Mouse (Mus musculus) heart, embryonic 15.5 days (tissue): ENCODE results near the gene Tmem18. TPM values are rescaled to one million over a fixed set of nuclear protein-coding genes. Genes with fewer than 3 reads are reported as not detected.

ENCODE experiments used
- ATAC-seq: fragments of 200-750 bp; cut with Nextera tagmentation; replicated peaks from 2 replicates; pipeline ENCODE4 v1.8.0; 2017; ENCODE audit warnings: low read depth, moderate TSS enrichment; ENCODE audit not compliant: insufficient number of reproducible peaks, insufficient read depth, low FRiP score
- H3K27ac ChIP-seq: fragments of 300-500 bp; sonication (generic); 2 replicates; pipeline ENCODE4 v1.5.1; 2015; ENCODE audit warnings: mild to moderate bottlenecking, inconsistent platforms
- H3K27me3 ChIP-seq: fragments of 300-500 bp; sonication (generic); 2 replicates; pipeline ENCODE4 v1.6.1; 2015; ENCODE audit warnings: inconsistent platforms
- H3K36me3 ChIP-seq: fragments of 300-500 bp; sonication (generic); 2 replicates; pipeline ENCODE4 v1.6.1; 2015; ENCODE audit warnings: mild to moderate bottlenecking, inconsistent platforms
- H3K4me1 ChIP-seq: fragments of 300-500 bp; sonication (generic); replicated peaks from 2 replicates; pipeline ENCODE4 v1.6.1; 2015; ENCODE audit warnings: inconsistent platforms
- H3K4me2 ChIP-seq: fragments of 300-500 bp; sonication (generic); 2 replicates; pipeline ENCODE4 v1.6.1; 2015; ENCODE audit warnings: inconsistent platforms, mild to moderate bottlenecking, moderate library complexity
- H3K4me3 ChIP-seq: fragments of 300-500 bp; sonication (generic); 2 replicates; pipeline ENCODE4 v1.5.1; 2015; ENCODE audit warnings: mild to moderate bottlenecking, inconsistent platforms
- H3K9ac ChIP-seq: fragments of 300-500 bp; sonication (generic); 2 replicates; pipeline ENCODE4 v1.6.1; 2015; ENCODE audit warnings: mild to moderate bottlenecking, inconsistent platforms
- H3K9me3 ChIP-seq: fragments of 300-500 bp; sonication (generic); replicated peaks from 2 replicates; pipeline ENCODE4 v1.6.1; 2016; ENCODE audit warnings: inconsistent platforms
- WGBS: fragments of 180-500 bp; shearing (Covaris S2); methylation state at CpG from one replicate; pipeline ENCODE4 v1.1.7; 2015; ENCODE audit warnings: mixed read lengths; 5-methylcytosine and 5-hydroxymethylcytosine counted together
- microRNA-seq: library from miRNA; unstranded; fragments of <30 nt; microRNA quantifications from one replicate; pipeline ENCODE4, GENCODE M21; 2016
- polyA plus RNA-seq: library from polyadenylated mRNA; unstranded; fragments of >200 nt; fragmentation: Nextera tagmentation; extraction: Ambion mirVana; gene quantifications from 2 replicates; pipeline ENCODE4 v1.2.1, GENCODE M21; 2015

Tmem18 gene
- polyA plus RNA-seq, 1 experiment from 2014 or later, result 12.8 TPM

DNA sequence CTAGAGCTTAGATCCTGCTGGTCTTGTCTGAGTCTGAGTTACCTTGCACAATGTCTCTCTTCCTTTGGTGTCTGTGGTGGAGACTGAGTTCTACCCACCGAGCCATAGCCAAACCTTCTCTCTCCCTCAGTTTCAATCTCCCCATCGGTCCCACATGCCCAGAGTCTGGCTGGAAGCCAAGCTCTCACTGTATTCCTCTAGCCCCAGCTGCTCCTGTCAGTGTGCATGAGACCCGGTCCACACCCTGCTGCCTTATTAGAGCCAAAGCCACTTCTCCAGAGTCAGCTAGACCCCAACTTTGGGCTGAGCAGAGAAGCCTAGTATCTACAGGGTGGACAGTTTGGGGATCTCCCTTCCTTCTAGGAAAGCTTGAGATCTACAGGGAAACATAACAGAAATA, 14.7 kb downstream of the Tmem18 start:
- Histone ChIP-seq H3K36me3 (no peaks in the 10 kb centered on the region), H3K27ac (no peak overlapping the region), H3K4me2 (no peak overlapping the region), H3K4me3 (no peak overlapping the region), H3K4me1 (no peaks in the 10 kb centered on the region), H3K27me3 (no peaks in the 10 kb centered on the region), H3K9me3 (no peaks in the 10 kb centered on the region), H3K9ac (no peak overlapping the region)
- WGBS, result 32% methylated on average over 3 of the region's 3 CpGs
- ATAC-seq, result no peak

DNA sequence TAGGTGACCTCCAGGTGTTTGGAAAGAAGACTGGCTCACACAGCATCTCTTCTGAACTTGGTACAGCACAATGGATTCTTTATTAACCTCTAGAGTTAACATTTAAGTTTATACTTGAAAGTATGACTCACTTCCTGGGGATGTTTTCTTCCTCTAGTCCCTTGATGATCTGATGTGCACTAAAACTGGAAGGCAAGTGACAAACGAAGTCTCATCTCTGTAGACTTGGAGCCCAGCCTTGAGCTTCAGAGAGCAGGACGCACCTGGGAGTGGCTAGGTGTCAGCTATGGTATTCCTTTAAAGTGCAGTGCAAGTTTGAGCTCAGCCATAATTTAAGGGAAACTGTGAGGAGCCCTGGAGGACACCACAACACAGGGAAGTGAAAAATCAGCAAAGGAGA, 15.2 kb downstream of the Tmem18 start:
- H3K9ac ChIP-seq, result no peak overlapping the region
- no peaks in the 10 kb centered on the region for H3K4me1 ChIP-seq
- H3K27ac ChIP-seq, result no peak overlapping the region
- no peak overlapping the region for H3K4me2 ChIP-seq
- H3K36me3 ChIP-seq, result no peaks in the 10 kb centered on the region
- 54% methylated on average over 2 of the region's 2 CpGs for WGBS
- no peak for ATAC-seq
- no peak overlapping the region for H3K4me3 ChIP-seq
- H3K9me3 ChIP-seq, result no peaks in the 10 kb centered on the region
- H3K27me3 ChIP-seq, result no peaks in the 10 kb centered on the region

DNA sequence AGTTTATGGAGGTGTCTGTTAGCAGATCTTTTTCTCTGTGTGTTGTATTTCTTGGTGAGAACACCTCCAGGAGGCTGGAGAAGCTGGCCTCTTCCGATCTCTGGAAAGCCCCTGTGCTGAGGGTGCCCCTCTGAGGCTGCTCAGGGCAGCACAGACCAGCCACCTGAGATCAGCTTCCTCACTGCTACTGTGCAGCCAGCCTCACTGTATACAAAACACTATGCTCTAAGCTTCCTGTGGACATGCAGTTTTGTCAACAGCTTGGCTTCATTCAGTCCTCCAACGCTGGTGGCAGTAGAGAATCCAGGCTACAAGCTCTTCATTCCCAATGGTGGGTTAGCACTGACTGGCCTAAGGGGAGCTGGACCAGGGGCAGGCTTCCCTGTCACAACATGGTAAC, 15.8 kb downstream of the Tmem18 start:
- Histone ChIP-seq H3K36me3 (no peaks in the 10 kb centered on the region), H3K4me3 (no peak overlapping the region), H3K4me1 (no peaks in the 10 kb centered on the region), H3K4me2 (no peak overlapping the region), H3K9me3 (no peaks in the 10 kb centered on the region), H3K27ac (no peak overlapping the region), H3K27me3 (no peaks in the 10 kb centered on the region), H3K9ac (no peak overlapping the region)
- ATAC-seq, result no peak
- WGBS, result 70% methylated on average over 2 of the region's 2 CpGs

DNA sequence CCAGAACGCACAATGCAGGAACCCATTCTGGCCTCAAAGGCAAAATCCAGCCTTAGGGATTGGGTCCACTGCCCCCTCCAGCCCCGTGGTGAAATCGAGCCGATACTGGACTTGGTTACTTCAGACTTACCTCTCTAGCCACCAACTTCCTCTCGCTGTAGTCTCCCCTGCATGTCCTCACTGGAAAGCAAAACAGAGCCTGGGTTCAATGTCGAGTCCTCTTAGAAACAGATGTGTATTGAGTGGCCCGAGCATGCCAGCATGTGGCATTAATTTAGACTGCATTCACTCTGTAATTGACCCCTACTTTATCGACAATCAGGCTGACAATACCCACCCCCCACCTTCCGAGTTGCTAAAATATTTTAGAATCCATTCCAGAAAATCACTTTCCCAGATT, 19.8 kb downstream of the Tmem18 start:
- WGBS, result 58% methylated on average over 9 of the region's 9 CpGs
- no peak for ATAC-seq
- no peak overlapping the region for H3K4me3 ChIP-seq
- H3K27me3 ChIP-seq, result no peaks in the 10 kb centered on the region
- H3K9ac ChIP-seq, result no peak overlapping the region
- H3K9me3 ChIP-seq, result no peaks in the 10 kb centered on the region
- no peak overlapping the region for H3K27ac ChIP-seq
- H3K4me2 ChIP-seq, result no peak overlapping the region
- no peaks in the 10 kb centered on the region for H3K36me3 ChIP-seq
- H3K4me1 ChIP-seq, result no peaks in the 10 kb centered on the region

DNA sequence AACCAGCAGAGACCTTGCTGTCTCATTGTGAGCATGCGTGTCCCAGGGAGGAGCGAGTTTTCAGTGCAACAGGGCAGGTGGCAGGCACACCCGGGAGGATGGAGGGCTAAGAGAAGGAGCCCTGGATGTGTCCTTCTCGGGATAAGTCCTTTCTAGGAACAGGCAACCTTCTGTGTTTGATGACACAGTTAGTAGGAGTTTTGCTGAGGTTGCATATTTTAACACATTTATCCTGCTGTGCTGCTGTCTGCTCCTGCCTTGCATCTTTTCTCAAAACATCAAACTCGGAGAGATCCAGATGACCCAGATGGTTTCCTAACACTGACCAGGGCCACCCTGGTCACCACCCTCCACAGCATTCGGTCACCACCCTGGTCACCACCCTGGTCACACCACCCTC, 20.6 kb downstream of the Tmem18 start:
- 71% methylated on average over 6 of the region's 6 CpGs for WGBS
- Histone ChIP-seq H3K27ac (no peak overlapping the region), H3K4me3 (no peak overlapping the region), H3K9ac (no peak overlapping the region), H3K27me3 (no peaks in the 10 kb centered on the region), H3K36me3 (no peaks in the 10 kb centered on the region), H3K9me3 (no peaks in the 10 kb centered on the region), H3K4me1 (no peaks in the 10 kb centered on the region), H3K4me2 (no peak overlapping the region)
- ATAC-seq, result no peak

DNA sequence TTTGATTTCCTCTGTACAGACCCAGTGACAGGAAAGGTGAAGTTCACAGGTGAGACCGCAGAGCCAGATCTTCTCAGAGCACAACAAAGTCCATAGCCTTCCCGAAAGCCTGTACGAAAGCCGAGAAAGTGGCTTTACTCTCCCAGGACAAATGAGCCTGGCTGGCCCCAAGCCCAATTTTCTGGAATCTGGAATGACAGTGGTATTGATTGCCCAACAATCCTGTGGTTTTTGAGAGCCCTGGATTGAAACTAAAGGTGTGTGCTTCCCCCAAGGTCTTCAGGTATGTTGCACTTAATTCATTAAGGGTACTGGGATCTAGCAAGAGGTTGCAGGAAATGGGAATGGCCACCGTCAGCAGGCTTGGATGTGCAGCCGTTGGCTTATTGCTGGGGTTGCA, 21.7 kb downstream of the Tmem18 start:
- no peaks in the 10 kb centered on the region for H3K27me3 ChIP-seq
- no peak for ATAC-seq
- H3K27ac ChIP-seq, result no peak overlapping the region
- H3K36me3 ChIP-seq, result no peaks in the 10 kb centered on the region
- H3K4me3 ChIP-seq, result no peak overlapping the region
- H3K4me1 ChIP-seq, result no peaks in the 10 kb centered on the region
- 87% methylated on average over 6 of the region's 6 CpGs for WGBS
- no peak overlapping the region for H3K9ac ChIP-seq
- no peak overlapping the region for H3K4me2 ChIP-seq
- no peaks in the 10 kb centered on the region for H3K9me3 ChIP-seq

DNA sequence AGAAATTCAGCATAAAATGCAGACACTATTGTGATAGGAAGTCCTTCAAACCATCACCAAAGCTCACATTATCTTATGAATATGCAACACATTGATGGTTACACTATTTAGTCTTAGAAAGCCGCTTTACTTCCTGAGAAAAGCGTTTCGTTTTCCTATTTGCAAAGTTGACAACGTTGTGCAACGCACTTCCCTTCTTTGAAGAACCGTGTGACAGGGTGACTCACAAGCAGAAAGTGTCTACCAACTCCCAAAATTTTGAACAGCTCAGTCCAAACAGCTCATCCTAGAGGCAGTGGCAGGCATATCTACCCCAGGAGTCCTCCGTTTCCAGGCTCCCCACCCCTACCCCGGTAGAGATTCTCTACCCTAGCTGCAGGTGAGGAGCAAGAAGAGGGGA, 22.5 kb downstream of the Tmem18 start:
- WGBS, result 64% methylated on average over 8 of the region's 8 CpGs
- no peak overlapping the region for H3K27ac ChIP-seq
- H3K4me3 ChIP-seq, result no peak overlapping the region
- no peak overlapping the region for H3K4me2 ChIP-seq
- no peaks in the 10 kb centered on the region for H3K9me3 ChIP-seq
- ATAC-seq, result no peak
- H3K36me3 ChIP-seq, result no peaks in the 10 kb centered on the region
- H3K4me1 ChIP-seq, result no peaks in the 10 kb centered on the region
- H3K9ac ChIP-seq, result no peak overlapping the region
- no peaks in the 10 kb centered on the region for H3K27me3 ChIP-seq

DNA sequence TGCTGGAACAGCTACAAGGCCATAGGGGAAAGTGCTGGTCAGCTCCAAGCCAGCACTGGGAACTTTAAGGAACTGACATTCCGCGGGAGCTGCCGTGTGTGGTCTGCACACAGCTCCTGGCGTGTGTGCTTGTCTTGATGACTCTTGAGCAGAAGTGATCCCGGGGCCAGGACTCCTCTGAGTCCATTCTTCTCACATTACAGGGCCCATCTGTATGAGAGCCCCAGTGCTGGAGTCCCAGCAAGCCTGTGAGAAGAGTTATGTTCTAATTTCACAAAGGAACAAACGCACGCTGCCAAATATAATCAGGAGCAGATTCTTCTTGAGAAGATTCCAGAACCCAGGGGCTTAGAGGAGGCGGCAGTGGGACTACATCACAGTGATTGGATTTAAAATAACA, 34.2 kb downstream of the Tmem18 start:
- 34% methylated on average over 8 of the region's 8 CpGs for WGBS
- Histone ChIP-seq H3K9ac (no peak overlapping the region), H3K4me1 (no peaks in the 10 kb centered on the region), H3K27me3 (no peaks in the 10 kb centered on the region; the same call in 1 of the 2 replicates), H3K36me3 (no peaks in the 10 kb centered on the region), H3K27ac (no peak overlapping the region), H3K4me2 (no peak overlapping the region), H3K9me3 (no peaks in the 10 kb centered on the region), H3K4me3 (no peak overlapping the region)
- ATAC-seq, result no peak

DNA sequence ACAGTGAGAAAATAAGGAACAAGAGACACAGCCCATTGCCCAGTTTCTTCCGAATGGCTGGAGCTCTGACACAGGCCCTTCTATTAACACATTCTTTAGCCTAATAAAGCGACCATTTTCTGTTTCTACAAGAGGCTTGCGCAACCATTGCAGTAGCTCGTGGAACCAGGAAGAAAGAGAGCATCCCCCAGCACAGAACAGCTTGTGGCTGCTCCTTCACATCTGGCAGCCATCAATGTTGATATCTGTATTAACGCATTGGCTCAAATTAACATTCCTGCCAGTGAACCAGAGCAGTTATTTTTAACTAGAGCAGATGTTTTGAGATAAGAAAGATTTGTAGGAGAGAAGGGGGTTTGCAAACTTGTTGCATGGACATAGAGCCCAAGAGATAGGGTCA, 44.2 kb downstream of the Tmem18 start:
- H3K4me1 ChIP-seq, result 0 out of 2 replicates have a peak, but pooled peaks cover 2% of the 10 kb centered on the region
- no peaks in the 10 kb centered on the region for H3K27me3 ChIP-seq
- H3K4me3 ChIP-seq, result no peak overlapping the region
- H3K9ac ChIP-seq, result no peak overlapping the region
- H3K36me3 ChIP-seq, result no peaks in the 10 kb centered on the region
- no peaks in the 10 kb centered on the region for H3K9me3 ChIP-seq
- no peak overlapping the region for H3K4me2 ChIP-seq
- ATAC-seq, result no peak
- WGBS, result 49% methylated on average over 5 of the region's 5 CpGs
- no peak overlapping the region for H3K27ac ChIP-seq

DNA sequence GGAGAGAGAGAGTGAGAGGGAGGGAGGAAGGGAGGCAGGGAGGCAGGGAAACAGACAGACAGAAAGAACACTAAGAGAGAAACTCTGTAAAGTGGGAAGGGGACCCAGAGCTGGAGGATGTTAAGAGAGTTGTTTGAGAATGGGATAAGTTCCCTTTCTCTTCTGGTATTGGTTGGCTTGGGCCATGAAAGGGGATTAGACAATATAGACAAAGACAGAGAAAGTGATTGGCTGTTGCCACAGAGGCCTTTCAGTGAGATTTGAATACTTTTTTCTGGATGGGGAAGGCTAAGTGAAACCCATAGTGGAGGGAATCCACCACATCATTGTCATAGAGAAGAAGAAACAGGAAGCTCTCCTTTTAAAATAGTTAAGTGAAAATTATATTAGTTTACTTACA, 50.3 kb downstream of the Tmem18 start:
- Histone ChIP-seq H3K4me1 (no peaks in the 10 kb centered on the region), H3K4me3 (no peak overlapping the region), H3K9me3 (no peaks in the 10 kb centered on the region), H3K9ac (no peak overlapping the region), H3K36me3 (no peaks in the 10 kb centered on the region), H3K27ac (no peak overlapping the region), H3K27me3 (no peaks in the 10 kb centered on the region), H3K4me2 (no peak overlapping the region)
- ATAC-seq, result no peak

Small RNA genes lying within 50 kb of the gene (microRNA-seq; reads per million reads assigned to microRNA genes)
- not detected for gene Gm25243

Other genes with a start within 250 kb of the Tmem18 start
- 5.0 and 5.8 TPM in 2 replicates for gene Sntg2, start 211.1 kb upstream of the Tmem18 start, polyA plus RNA-seq